Mouse (Mus musculus): ENCODE results near the gene Gm21904.
"Not testable (repeated sequence)": the region's sequence is repeated elsewhere in the genome, so short reads cannot be mapped to it uniquely, and the experiment has no call there.

GRCm38 (mm10) chrY:17846166-17846565, at the start of gene Gm21904:
- TF ChIP-seq CTCF (IDR thresholded peaks at IDR 0.05; ENCODE audit: borderline replicate concordance, control insufficient read depth, extremely low read depth, insufficient read depth, low read length, poor library complexity); POLR2A (IDR thresholded peaks at IDR 0.05; ENCODE audit: control insufficient read depth, extremely low read depth, insufficient read depth, low read length, poor library complexity): not testable (repeated sequence)
